ENCODE assay signal across 26 mouse cellular contexts in the genomic region with DNA sequence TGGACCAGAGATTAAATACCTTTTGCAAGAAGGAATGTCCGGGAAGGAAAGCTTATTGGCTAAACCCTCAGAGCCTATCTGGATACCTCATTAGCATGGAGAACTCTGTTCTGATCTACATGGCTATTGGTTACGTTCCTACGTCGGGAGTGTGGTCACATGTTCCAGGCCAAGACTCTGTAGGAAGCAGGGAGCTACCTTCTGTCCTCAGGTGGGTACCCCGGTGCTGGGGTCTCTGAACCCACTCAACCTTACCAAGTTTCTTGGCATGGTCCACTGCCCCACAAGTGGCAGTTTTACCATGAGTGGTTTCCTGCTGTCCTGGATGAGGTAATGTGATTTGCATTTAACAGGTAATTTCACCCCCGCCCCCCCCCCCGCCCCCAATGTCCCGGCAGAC. TPM values are rescaled to one million over a fixed set of nuclear protein-coding genes. Genes with fewer than 3 reads are reported as not detected.
A peak's percentile ranks its signal among the peaks of the same experiment; 100 is the strongest.
DNase-seq lines count a peak whose midpoint lies in the region; ATAC-seq and TF ChIP-seq lines count a peak whose summit lies in the region.
"Had no signal": no experiment of that assay in that cellular context is flagged by ENCODE, and none has a peak within 500 bp of the region (broad histone marks: within the 10 kb centered on the region; RNA-seq: fewer than 3 reads in every experiment).

No protein-coding gene starts in this region.

- no peak for TF ChIP-seq EP300 in heart, adult 2 months (IDR thresholded peaks at IDR 0.05; ENCODE audit: insufficient read depth, low read depth, low read length)
- TF ChIP-seq EP300 in liver, postnatal 0 days (IDR thresholded peaks at IDR 0.05; ENCODE audit: low read depth) = no peak
- no peak for TF ChIP-seq EP300 in CH12.LX (IDR thresholded peaks at IDR 0.05; ENCODE audit: low read length)

- no peaks in the 10 kb centered on the region for H3K36me3 ChIP-seq in heart, adult 2 months (ENCODE audit: control insufficient read depth, insufficient read depth, low read length)
- H3K36me3 ChIP-seq in heart, embryonic 10.5 days = no peaks in the 10 kb centered on the region
- H3K36me3 ChIP-seq in liver, postnatal 0 days (replicated peaks; ENCODE audit: insufficient read depth, low read length) = no peaks in the 10 kb centered on the region
- no peaks in the 10 kb centered on the region for H3K36me3 ChIP-seq in CH12.LX (replicated peaks in 1 of 2; ENCODE audit: control insufficient read depth in 1 of 2, insufficient read depth in 1 of 2, low read length in 1 of 2)
- H3K36me3 ChIP-seq: G1E had no signal

- H3K4me2 ChIP-seq in liver, postnatal 0 days (ENCODE audit: low read depth, low read length) = no peak overlapping the region
- no peak overlapping the region for H3K4me2 ChIP-seq in CH12.LX (ENCODE audit: insufficient read depth, low read depth, poor library complexity, severe bottlenecking)

- in situ Hi-C loops in CH12.LX (cut with MboI; ENCODE audit: low pct_ligation_motif_present, low pct_unique_long_range_greater_than_20kb, low sequenced_read_pairs) = no loop called here

- peaks cover 1% of the 10 kb centered on the region; the same call in 1 of the 2 replicates for H3K27me3 ChIP-seq in heart, adult 2 months (ENCODE audit: control insufficient read depth, insufficient read depth, low read length)
- H3K27me3 ChIP-seq in heart, embryonic 10.5 days (ENCODE audit: insufficient read depth, poor library complexity, severe bottlenecking) = peaks cover 14% of the 10 kb centered on the region
- H3K27me3 ChIP-seq in liver, postnatal 0 days (ENCODE audit: insufficient read depth, low read length) = no peaks in the 10 kb centered on the region
- peaks cover 12% of the 10 kb centered on the region for H3K27me3 ChIP-seq in CH12.LX (replicated peaks)

- TF ChIP-seq RAD21 in CH12.LX (IDR thresholded peaks at IDR 0.05; ENCODE audit: low read depth, low read length) = no peak

- no peak for TF ChIP-seq POLR2A in heart, adult 2 months (IDR thresholded peaks at IDR 0.05; ENCODE audit: insufficient read depth, low read depth, low read length)
- no peak for TF ChIP-seq POLR2A in CH12.LX (IDR thresholded peaks at IDR 0.05; ENCODE audit: low read depth, low read length)

- intact Hi-C loops in heart, adult 2 months (cut with DNase I) = no loop called here

- no peak overlapping the region for H3K4me3 ChIP-seq in heart, adult 2 months
- H3K4me3 ChIP-seq in heart, embryonic 10.5 days = no peak overlapping the region
- H3K4me3 ChIP-seq in liver, postnatal 0 days (ENCODE audit: low read depth, low read length) = no peak overlapping the region
- H3K4me3 ChIP-seq in CH12.LX (replicated peaks in 1 of 3; ENCODE audit: low read depth in 2 of 3, low read length in 2 of 3, poor library complexity in 1 of 3) = no peak overlapping the region

- no peak overlapping the region for H3K27ac ChIP-seq in heart, adult 2 months
- H3K27ac ChIP-seq in heart, embryonic 10.5 days = no peak overlapping the region
- H3K27ac ChIP-seq in liver, postnatal 0 days (ENCODE audit: low read depth) = no peak overlapping the region
- no peak overlapping the region for H3K27ac ChIP-seq in CH12.LX (ENCODE audit: insufficient read depth, low read depth)

- H3K9me3 ChIP-seq in heart, embryonic 10.5 days = no peaks in the 10 kb centered on the region
- no peaks in the 10 kb centered on the region for H3K9me3 ChIP-seq in liver, postnatal 0 days (ENCODE audit: low read length)
- peaks cover 6% of the 10 kb centered on the region for H3K9me3 ChIP-seq in CH12.LX (replicated peaks; ENCODE audit: low read length)

- ATAC-seq in liver, postnatal 0 days = no peak
- ATAC-seq: activated CD4-positive, CD25-positive, alpha-beta regulatory T cell, adult 4 months; CD4-positive, CD25-positive, alpha-beta regulatory T cell, adult 4 months; Patski had no signal

- WGBS in heart, adult 2 months = 73% methylated on average over 8 of the region's 8 CpGs
- WGBS in heart, embryonic 10.5 days = 68% methylated on average over 8 of the region's 8 CpGs
- WGBS in liver, postnatal 0 days (ENCODE audit: insufficient replicate concordance) = 72% methylated on average over 8 of the region's 8 CpGs

- no peak for TF ChIP-seq CTCF in heart, adult 2 months (IDR thresholded peaks at IDR 0.05)
- TF ChIP-seq CTCF in liver, postnatal 0 days (IDR thresholded peaks at IDR 0.05; ENCODE audit: low read depth) = no peak
- no peak for TF ChIP-seq CTCF in CH12.LX (conservative IDR thresholded peaks at IDR 0.05 in 1 of 2, IDR thresholded peaks at IDR 0.05 in 1 of 2; ENCODE audit: low read depth in 2 of 2, low read length in 2 of 2)

- peak; percentile 75 for DNase-seq in heart, adult 11 months
- no peak for DNase-seq in heart, adult 2 months
- peak; percentile 62 for DNase-seq in heart, embryonic 10.5 days (ENCODE audit: low spot score)
- DNase-seq in heart, postnatal 4 days = no peak
- DNase-seq in liver, postnatal 0 days = peak; percentile 8
- DNase-seq in liver (no peak), CH12.LX (ENCODE audit: extremely low read depth) (peak; percentile 24)
- DNase-seq in thymus, postnatal 4 days = no peak
- DNase-seq: adrenal gland, adult 2 months; adrenal gland, adult 8-10 months; adrenal gland, postnatal 10 days; adrenal gland, postnatal 14 days; adrenal gland, postnatal 25 days; adrenal gland, postnatal 36 days; B cell, adult 2 months; cerebellum, adult 11 months; cerebellum, adult 11-12 months; cerebellum, adult 18-20 months had no signal

- H3K9ac ChIP-seq in heart, adult 2 months (ENCODE audit: low read depth, low read length) = no peak overlapping the region
- no peak overlapping the region for H3K9ac ChIP-seq in liver, postnatal 0 days (replicated peaks)
- H3K9ac ChIP-seq in CH12.LX (ENCODE audit: insufficient read depth, low read depth) = no peak overlapping the region

- no peaks in the 10 kb centered on the region for H3K4me1 ChIP-seq in heart, adult 2 months (ENCODE audit: control insufficient read depth, insufficient read depth, low read length)
- H3K4me1 ChIP-seq in heart, embryonic 10.5 days = peaks cover 10% of the 10 kb centered on the region
- H3K4me1 ChIP-seq in liver, postnatal 0 days (ENCODE audit: insufficient read depth) = no peaks in the 10 kb centered on the region
- H3K4me1 ChIP-seq in CH12.LX (ENCODE audit: control insufficient read depth in 1 of 2, insufficient read depth in 2 of 2) = peaks cover 13 to 19% of the 10 kb centered on the region in 2 experiments

- H3K79me2 ChIP-seq in heart, adult 2 months (replicated peaks; ENCODE audit: control insufficient read depth, insufficient read depth, low read length) = no peaks in the 10 kb centered on the region
- H3K79me2 ChIP-seq in CH12.LX (replicated peaks; ENCODE audit: control insufficient read depth, extremely low read depth, insufficient read depth, poor library complexity, severe bottlenecking) = no peaks in the 10 kb centered on the region

- dilution Hi-C loops in CH12.LX (cut with MboI; ENCODE audit: extremely low pct_ligation_motif_present, extremely low pct_unique_long_range_greater_than_20kb, low sequenced_read_pairs) = no loop called here

TF ChIP-seq in CH12.LX, 34 proteins besides CTCF, POLR2A, EP300 and RAD21:
- TF ChIP-seq USF1 (IDR thresholded peaks at IDR 0.05; ENCODE audit: low read depth, low read length) = no peak
- no peak for TF ChIP-seq JUND (conservative IDR thresholded peaks at IDR 0.05; ENCODE audit: low read depth, low read length)
- no peak for TF ChIP-seq SIN3A (IDR thresholded peaks at IDR 0.05; ENCODE audit: low read length)
TF ChIP-seq in CH12.LX: peak in this region for 0.

RNA-seq across cellular contexts. Expression of a gene that starts 4.2 kb away (rescaled TPM):
- total RNA-seq in heart, adult 2 months (2021) = under 1 TPM; 0.14 to 0.47 TPM
- polyA plus RNA-seq in heart, adult 2 months (2012; rRNA removed) = 0.32 and 0.57 TPM in 2 replicates
- 0.07 and 0.50 TPM in 2 replicates for polyA plus RNA-seq in heart, embryonic 10.5 days (2016; fragmentation: Nextera tagmentation; extraction: Ambion mirVana)
- not detected for total RNA-seq in heart, postnatal 4 days (2021)
- polyA plus RNA-seq in liver, postnatal 0 days (2015; fragmentation: Nextera tagmentation; extraction: Ambion mirVana) = 10.9 and 12.1 TPM in 2 replicates
- total RNA-seq in CH12.LX (2012; rRNA removed) (0.47 and 0.55 TPM in 2 replicates), CH12.LX (2014; rRNA removed) (0.42 and 0.46 TPM in 2 replicates)
- 2.2 and 3.5 TPM in 2 replicates for polyA plus RNA-seq in CH12.LX (2012; ENCODE audit: insufficient read length, low read depth)
- total RNA-seq: MEL had no signal
- polyA plus RNA-seq: activated CD4-positive, CD25-positive, alpha-beta regulatory T cell, adult 4 months; brain, embryonic 14.5 days; C2C12; CD4-positive, CD25-positive, alpha-beta regulatory T cell, adult 4 months; G1E; Patski had no signal

RNA-seq across cellular contexts. Expression of a gene that starts 37.6 kb away (rescaled TPM):
- not detected for total RNA-seq in heart, adult 2 months (2021)
- polyA plus RNA-seq in heart, adult 2 months (2012; rRNA removed) = 15.0 TPM in 1 of 2 replicates, not detected in the other
- not detected in 2 replicates for polyA plus RNA-seq in heart, embryonic 10.5 days (2016; fragmentation: Nextera tagmentation; extraction: Ambion mirVana)
- total RNA-seq in heart, postnatal 4 days (2021) = not detected
- 0.11 TPM in 1 of 2 replicates, not detected in the other for polyA plus RNA-seq in liver, postnatal 0 days (2015; fragmentation: Nextera tagmentation; extraction: Ambion mirVana)
- total RNA-seq in CH12.LX (2012; rRNA removed) (0.21 TPM in 1 of 2 replicates, not detected in the other), CH12.LX (2014; rRNA removed) (not detected in 2 replicates)
- not detected in 2 replicates for polyA plus RNA-seq in CH12.LX (2012; ENCODE audit: insufficient read length, low read depth)
- total RNA-seq: adrenal gland, adult 18-20 months; adrenal gland, adult 2 months; adrenal gland, postnatal 25 days; adrenal gland, postnatal 36 days; MEL had no signal
- polyA plus RNA-seq: activated CD4-positive, CD25-positive, alpha-beta regulatory T cell, adult 4 months; adrenal gland, adult 2 months; C2C12; CD4-positive, CD25-positive, alpha-beta regulatory T cell, adult 4 months; G1E; Patski had no signal

RNA-seq across cellular contexts. Expression of a gene that starts 43.6 kb away (rescaled TPM):
- under 1 TPM; 0.18 to 0.21 TPM for total RNA-seq in heart, adult 2 months (2021)
- polyA plus RNA-seq in heart, adult 2 months (2012; rRNA removed) = 0.47 and 1.1 TPM in 2 replicates
- polyA plus RNA-seq in heart, embryonic 10.5 days (2016; fragmentation: Nextera tagmentation; extraction: Ambion mirVana) = 0.32 and 0.73 TPM in 2 replicates
- total RNA-seq in heart, postnatal 4 days (2021) = under 1 TPM; 0.14 to 0.23 TPM
- 7.5 and 8.5 TPM in 2 replicates for polyA plus RNA-seq in liver, postnatal 0 days (2015; fragmentation: Nextera tagmentation; extraction: Ambion mirVana)
- total RNA-seq in CH12.LX (2012; rRNA removed) = 0.08 TPM in 1 of 2 replicates, not detected in the other
- not detected in 2 replicates for total RNA-seq in CH12.LX (2014; rRNA removed)
- polyA plus RNA-seq in CH12.LX (2012; ENCODE audit: insufficient read length, low read depth) = 0.14 TPM in 1 of 2 replicates, not detected in the other
- total RNA-seq: adrenal gland, adult 18-20 months; G1E had no signal
- polyA plus RNA-seq: activated CD4-positive, CD25-positive, alpha-beta regulatory T cell, adult 4 months; CD4-positive, CD25-positive, alpha-beta regulatory T cell, adult 4 months; G1E had no signal

RNA-seq across cellular contexts. Expression of a gene that starts 50.5 kb away (rescaled TPM):
- not detected for total RNA-seq in heart, adult 2 months (2021)
- polyA plus RNA-seq in heart, adult 2 months (2012; rRNA removed) = not detected in 2 replicates
- polyA plus RNA-seq in heart, embryonic 10.5 days (2016; fragmentation: Nextera tagmentation; extraction: Ambion mirVana) = 0.15 TPM in 1 of 2 replicates, not detected in the other
- not detected for total RNA-seq in heart, postnatal 4 days (2021)
- polyA plus RNA-seq in liver, postnatal 0 days (2015; fragmentation: Nextera tagmentation; extraction: Ambion mirVana) = not detected in 2 replicates
- 0.21 and 0.50 TPM in 2 replicates for total RNA-seq in CH12.LX (2012; rRNA removed)
- not detected in 2 replicates for total RNA-seq in CH12.LX (2014; rRNA removed)
- 0.70 and 0.78 TPM in 2 replicates for polyA plus RNA-seq in CH12.LX (2012; ENCODE audit: insufficient read length, low read depth)
- total RNA-seq: adrenal gland, adult 18-20 months; adrenal gland, adult 2 months; adrenal gland, adult 8-10 months; adrenal gland, postnatal 10 days; adrenal gland, postnatal 14 days; adrenal gland, postnatal 25 days; adrenal gland, postnatal 36 days had no signal
- polyA plus RNA-seq: activated CD4-positive, CD25-positive, alpha-beta regulatory T cell, adult 4 months; adrenal gland, adult 2 months; brain, embryonic 14.5 days; CD4-positive, CD25-positive, alpha-beta regulatory T cell, adult 4 months; G1E had no signal

Comparison
In these comparisons a context has a peak if more than half of its experiments do, and no peak if none do; other contexts are left out.
1. DNase-seq: peak in heart, adult 11 months (single experiment), heart, embryonic 10.5 days (single experiment), liver, postnatal 0 days (single experiment) and CH12.LX (single experiment); none in heart, adult 2 months (0 of 2), heart, postnatal 4 days (single experiment), liver (single experiment) and thymus, postnatal 4 days (single experiment).